Comparison of ENCODE assay signal across 39 mouse cellular contexts in the genomic region with DNA sequence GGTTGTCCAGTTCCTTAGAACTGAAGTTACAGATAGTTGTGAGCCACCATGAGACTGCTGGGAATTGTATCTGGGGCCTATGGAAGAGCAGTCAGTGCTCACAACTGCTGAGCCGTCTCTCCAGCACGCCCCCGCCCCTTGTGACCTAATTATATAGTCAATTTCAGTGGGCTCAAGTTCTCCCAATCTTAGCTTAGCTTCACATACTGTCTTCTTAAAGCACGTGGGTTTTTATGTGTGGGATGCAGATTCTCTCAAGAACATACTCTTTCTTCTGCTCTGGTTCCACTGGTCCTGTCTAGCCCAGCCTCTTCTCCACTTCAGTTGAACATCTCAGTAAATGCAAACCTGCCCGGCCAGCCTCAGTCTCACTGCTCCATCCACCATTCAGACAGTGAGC. TPM values are rescaled to one million over a fixed set of nuclear protein-coding genes. Genes with fewer than 3 reads are reported as not detected.
"Had no signal": no experiment of that assay in that cellular context is flagged by ENCODE, and none has a peak within 500 bp of the region (broad histone marks: within the 10 kb centered on the region; RNA-seq: fewer than 3 reads in every experiment).

No protein-coding gene starts in this region.

- H3K4me1 ChIP-seq: heart, embryonic 12.5 days; limb, embryonic 13.5 days; liver, embryonic 12.5 days had no signal

- H3K4me3 ChIP-seq: heart, embryonic 10.5 days; heart, embryonic 12.5 days; hindbrain, embryonic 13.5 days; hindbrain, embryonic 15.5 days; kidney, embryonic 15.5 days; limb, embryonic 13.5 days; limb, embryonic 15.5 days; liver, embryonic 12.5 days had no signal

- ATAC-seq: forebrain, postnatal 0 days; hindbrain, postnatal 0 days; intestine, embryonic 16.5 days; liver, embryonic 12.5 days had no signal

- H3K9ac ChIP-seq: forebrain, postnatal 0 days; heart, embryonic 12.5 days; hindbrain, embryonic 13.5 days; hindbrain, embryonic 15.5 days; kidney, embryonic 15.5 days; limb, embryonic 13.5 days; limb, embryonic 15.5 days; liver, embryonic 12.5 days; liver, embryonic 14.5 days had no signal

- H3K27ac ChIP-seq: heart, embryonic 10.5 days; hindbrain, embryonic 13.5 days; hindbrain, embryonic 15.5 days; hindbrain, postnatal 0 days; kidney, embryonic 15.5 days; kidney, postnatal 0 days; limb, embryonic 13.5 days; limb, embryonic 15.5 days; liver, embryonic 12.5 days; liver, embryonic 14.5 days had no signal

- DNase-seq: forebrain, postnatal 0 days; gastrocnemius, postnatal 14 days; gastrocnemius, postnatal 36 days; heart, adult 18-20 months; heart, postnatal 10 days; heart, postnatal 36 days; kidney, adult 11 months; kidney, adult 2 months; kidney, adult 9 months; kidney, postnatal 14 days; kidney, postnatal 36 days; layer of hippocampus, adult 9-11 months; layer of hippocampus, postnatal 36 days; left cerebral cortex, postnatal 4 days had no signal

- H3K9me3 ChIP-seq: heart, embryonic 10.5 days; heart, embryonic 12.5 days; hindbrain, embryonic 13.5 days; hindbrain, embryonic 15.5 days; kidney, embryonic 15.5 days; limb, embryonic 13.5 days; limb, embryonic 15.5 days; liver, embryonic 12.5 days had no signal

- H3K36me3 ChIP-seq: heart, embryonic 10.5 days; heart, embryonic 12.5 days; limb, embryonic 15.5 days; liver, embryonic 12.5 days had no signal

- H3K4me2 ChIP-seq: heart, embryonic 12.5 days; hindbrain, embryonic 13.5 days; hindbrain, embryonic 15.5 days; kidney, embryonic 15.5 days; limb, embryonic 13.5 days; limb, embryonic 15.5 days; liver, embryonic 12.5 days had no signal

- H3K27me3 ChIP-seq: heart, embryonic 12.5 days; hindbrain, embryonic 13.5 days; hindbrain, embryonic 15.5 days; kidney, embryonic 15.5 days; limb, embryonic 13.5 days; limb, embryonic 15.5 days had no signal

RNA-seq across cellular contexts. Expression of a gene that starts 30.7 kb away (rescaled TPM):
- total RNA-seq: gastrocnemius, adult 18-20 months; gastrocnemius, adult 8-10 months; gastrocnemius, postnatal 14 days; gastrocnemius, postnatal 36 days; heart, adult 18-20 months; heart, adult 8-10 months; heart, postnatal 36 days; hematopoietic stem cell, adult 5-6 weeks; hindbrain, postnatal 0 days; layer of hippocampus, adult 8-10 months; layer of hippocampus, postnatal 14 days; layer of hippocampus, postnatal 36 days; left cerebral cortex, adult 18-20 months; left cerebral cortex, adult 8-10 months; left cerebral cortex, postnatal 10 days; left cerebral cortex, postnatal 25 days; left cerebral cortex, postnatal 4 days; liver, adult 2 months had no signal
- polyA plus RNA-seq: gonadal fat pad, adult 2 months; heart, embryonic 12.5 days; kidney, adult 2 months; large intestine, adult 2 months; liver, adult 2 months; liver, embryonic 12.5 days had no signal
